ENCODE assay signal across 8 mouse cellular contexts in genomic region chr17:75004820-75005219, GRCm38 (mm10). TPM values are rescaled to one million over a fixed set of nuclear protein-coding genes. Genes with fewer than 3 reads are reported as not detected.
A peak's percentile ranks its signal among the peaks of the same experiment; 100 is the strongest.
DNase-seq lines count a peak whose midpoint lies in the region; ATAC-seq lines count a peak whose summit lies in the region.

No protein-coding gene starts in this region.

- DNase-seq in cerebellum, adult 18-20 months: peak; percentile 24 to 46
- DNase-seq in cerebellum, adult 11-12 months: no peak
- DNase-seq in neural tube, embryonic 10.5 days (ENCODE audit: extremely low spot score, low spot score): peak; percentile 86

- H3K9me3 ChIP-seq in embryonic facial prominence, embryonic 13.5 days: no peaks in the 10 kb centered on the region
- no peaks in the 10 kb centered on the region for H3K9me3 ChIP-seq in heart, embryonic 11.5 days (replicated peaks; ENCODE audit: control insufficient read depth, low read length)
- H3K9me3 ChIP-seq in kidney, embryonic 15.5 days (replicated peaks): no peaks in the 10 kb centered on the region
- H3K9me3 ChIP-seq in liver, embryonic 12.5 days (replicated peaks): no peaks in the 10 kb centered on the region
- H3K9me3 ChIP-seq in stomach, embryonic 15.5 days: no peaks in the 10 kb centered on the region

- H3K36me3 ChIP-seq in embryonic facial prominence, embryonic 13.5 days: 0 out of 2 replicates have a peak, but pooled peaks cover 3% of the 10 kb centered on the region
- H3K36me3 ChIP-seq in heart, embryonic 11.5 days (ENCODE audit: control insufficient read depth, insufficient read depth, low read length): 0 out of 2 replicates have a peak, but pooled peaks cover 2% of the 10 kb centered on the region
- peaks cover 4% of the 10 kb centered on the region for H3K36me3 ChIP-seq in kidney, embryonic 15.5 days
- no peaks in the 10 kb centered on the region for H3K36me3 ChIP-seq in liver, embryonic 12.5 days
- H3K36me3 ChIP-seq in stomach, embryonic 15.5 days: no peaks in the 10 kb centered on the region

- H3K4me2 ChIP-seq in embryonic facial prominence, embryonic 13.5 days: peak overlapping the region; percentile 77
- H3K4me2 ChIP-seq in heart, embryonic 11.5 days: peak overlapping the region; percentile 78
- H3K4me2 ChIP-seq in kidney, embryonic 15.5 days: peak overlapping the region; percentile 84
- H3K4me2 ChIP-seq in liver, embryonic 12.5 days: peak overlapping the region; percentile 97
- peak overlapping the region; percentile 95 for H3K4me2 ChIP-seq in stomach, embryonic 15.5 days

- no peaks in the 10 kb centered on the region for H3K27me3 ChIP-seq in embryonic facial prominence, embryonic 13.5 days
- H3K27me3 ChIP-seq in heart, embryonic 11.5 days (ENCODE audit: control insufficient read depth, insufficient read depth, low read length): no peaks in the 10 kb centered on the region
- 0 out of 2 replicates have a peak, but pooled peaks cover 4% of the 10 kb centered on the region for H3K27me3 ChIP-seq in kidney, embryonic 15.5 days
- peaks cover 31% of the 10 kb centered on the region for H3K27me3 ChIP-seq in liver, embryonic 12.5 days (replicated peaks)
- H3K27me3 ChIP-seq in stomach, embryonic 15.5 days (replicated peaks): no peaks in the 10 kb centered on the region

- peaks cover 17% of the 10 kb centered on the region for H3K4me1 ChIP-seq in embryonic facial prominence, embryonic 13.5 days
- peaks cover 13% of the 10 kb centered on the region; the same call in 1 of the 2 replicates for H3K4me1 ChIP-seq in heart, embryonic 11.5 days (ENCODE audit: control insufficient read depth, insufficient read depth, low read length)
- peaks cover 19% of the 10 kb centered on the region for H3K4me1 ChIP-seq in kidney, embryonic 15.5 days
- peaks cover 26% of the 10 kb centered on the region for H3K4me1 ChIP-seq in liver, embryonic 12.5 days
- 0 out of 2 replicates have a peak, but pooled peaks cover 6% of the 10 kb centered on the region for H3K4me1 ChIP-seq in stomach, embryonic 15.5 days

- peak overlapping the region; percentile 91 for H3K4me3 ChIP-seq in embryonic facial prominence, embryonic 13.5 days
- H3K4me3 ChIP-seq in heart, embryonic 11.5 days (ENCODE audit: low read depth, low read length): peak overlapping the region; percentile 88
- peak overlapping the region; percentile 92 for H3K4me3 ChIP-seq in kidney, embryonic 15.5 days (replicated peaks)
- H3K4me3 ChIP-seq in liver, embryonic 12.5 days: peak overlapping the region; percentile 71
- H3K4me3 ChIP-seq in stomach, embryonic 15.5 days (replicated peaks): peak overlapping the region; percentile 90

- H3K27ac ChIP-seq in embryonic facial prominence, embryonic 13.5 days: peak overlapping the region; percentile 96
- peak overlapping the region; percentile 97 for H3K27ac ChIP-seq in heart, embryonic 11.5 days (ENCODE audit: low read depth, low read length)
- H3K27ac ChIP-seq in kidney, embryonic 15.5 days: peak overlapping the region; percentile 95
- H3K27ac ChIP-seq in liver, embryonic 12.5 days: no peak overlapping the region
- peak overlapping the region; percentile 95 for H3K27ac ChIP-seq in stomach, embryonic 15.5 days

- peak; percentile 57; the same call in 1 of the 2 replicates for ATAC-seq in embryonic facial prominence, embryonic 13.5 days (ENCODE audit: insufficient number of reproducible peaks, insufficient read depth, low FRiP score, low TSS enrichment, low read depth)
- peak; percentile 79 for ATAC-seq in heart, embryonic 11.5 days (replicated peaks; ENCODE audit: insufficient number of reproducible peaks, low FRiP score, low TSS enrichment)
- ATAC-seq in kidney, embryonic 15.5 days (replicated peaks; ENCODE audit: low FRiP score): peak; percentile 89
- peak; percentile 41; the same call in 1 of the 2 replicates for ATAC-seq in liver, embryonic 12.5 days
- peak; percentile 80 for ATAC-seq in stomach, embryonic 15.5 days (ENCODE audit: insufficient read depth, low FRiP score, low read depth)

- peak overlapping the region; percentile 92 for H3K9ac ChIP-seq in embryonic facial prominence, embryonic 13.5 days
- peak overlapping the region; percentile 93; the same call in 1 of the 2 replicates for H3K9ac ChIP-seq in heart, embryonic 11.5 days (ENCODE audit: low read depth, low read length)
- peak overlapping the region; percentile 93 for H3K9ac ChIP-seq in kidney, embryonic 15.5 days
- 0 out of 2 replicates have a peak overlapping the region, but pooled peaks have one; percentile 68 for H3K9ac ChIP-seq in liver, embryonic 12.5 days
- H3K9ac ChIP-seq in stomach, embryonic 15.5 days: no peak overlapping the region

- WGBS in embryonic facial prominence, embryonic 13.5 days: 0% methylated on average over 11 of the region's 11 CpGs
- 0% methylated on average over 11 of the region's 11 CpGs for WGBS in heart, embryonic 11.5 days (ENCODE audit: insufficient replicate concordance)
- WGBS in kidney, embryonic 15.5 days: under 1% methylated on average over 11 of the region's 11 CpGs
- WGBS in liver, embryonic 12.5 days (ENCODE audit: insufficient replicate concordance): 0% methylated on average over 11 of the region's 11 CpGs
- under 1% methylated on average over 11 of the region's 11 CpGs for WGBS in stomach, embryonic 15.5 days

RNA-seq across cellular contexts. Expression of gene Ltbp1, which starts 0.5 kb away (rescaled TPM):
- 41.3 and 44.8 TPM in 2 replicates for polyA plus RNA-seq in embryonic facial prominence, embryonic 13.5 days (2015; fragmentation: Nextera tagmentation; extraction: Ambion mirVana)
- polyA plus RNA-seq in heart, embryonic 11.5 days (2014; fragmentation: Nextera tagmentation; extraction: Ambion mirVana): 45.4 and 51.9 TPM in 2 replicates
- polyA plus RNA-seq in kidney, embryonic 15.5 days (2015; fragmentation: Nextera tagmentation; extraction: Ambion mirVana): 35.5 and 40.9 TPM in 2 replicates
- 7.4 and 8.6 TPM in 2 replicates for polyA plus RNA-seq in liver, embryonic 12.5 days (2016; fragmentation: Nextera tagmentation; extraction: Ambion mirVana)
- polyA plus RNA-seq in stomach, embryonic 15.5 days (2015; fragmentation: Nextera tagmentation; extraction: Ambion mirVana): 26.1 and 27.8 TPM in 2 replicates
